Mouse (Mus musculus): Measurements from ENCODE around the gene Rpl22. TPM values are rescaled to one million over a fixed set of nuclear protein-coding genes. Genes with fewer than 3 reads are reported as not detected.
A peak's percentile ranks its signal among the peaks of the same experiment; 100 is the strongest.

Gene Rpl22
- polyA plus RNA-seq, 1 experiment from 2014 or later: 161 TPM

- Histone ChIP-seq H3K36me3 (ENCODE audit: control insufficient read depth, insufficient read depth) (peaks cover 7% of the 10 kb centered on the region; the same call in 1 of the 2 replicates), H3K4me2 (ENCODE audit: low read depth, low read length) (no peak overlapping the region), H3K9ac (ENCODE audit: low read depth, low read length) (no peak overlapping the region), H3K27ac (ENCODE audit: low read length) (no peak overlapping the region), H3K4me1 (ENCODE audit: control insufficient read depth, low read depth, low read length) (no peaks in the 10 kb centered on the region), H3K9me3 (replicated peaks; ENCODE audit: control insufficient read depth, low read length) (no peaks in the 10 kb centered on the region), H3K4me3 (ENCODE audit: low read depth, low read length) (no peak overlapping the region), H3K27me3 (ENCODE audit: control insufficient read depth, insufficient read depth, low read depth, low read length) (no peaks in the 10 kb centered on the region)
- 77% methylated on average over 6 of the region's 6 CpGs for WGBS (ENCODE audit: insufficient replicate concordance)
- no peak for ATAC-seq (ENCODE audit: low read depth)
These were observed 20.9 kb upstream of the Rpl22 start for GRCm38 (mm10) chr4:152304685-152305084.

GRCm38 (mm10) chr4:152305991-152306390 lies 19.6 kb upstream of the Rpl22 start:
- Histone ChIP-seq H3K9me3 (replicated peaks; ENCODE audit: control insufficient read depth, low read length) (no peaks in the 10 kb centered on the region), H3K4me1 (ENCODE audit: control insufficient read depth, low read depth, low read length) (no peaks in the 10 kb centered on the region), H3K4me3 (ENCODE audit: low read depth, low read length) (no peak overlapping the region), H3K27ac (ENCODE audit: low read length) (no peak overlapping the region), H3K4me2 (ENCODE audit: low read depth, low read length) (no peak overlapping the region), H3K9ac (ENCODE audit: low read depth, low read length) (no peak overlapping the region), H3K27me3 (ENCODE audit: control insufficient read depth, insufficient read depth, low read depth, low read length) (peaks cover under 1% of the 10 kb centered on the region), H3K36me3 (ENCODE audit: control insufficient read depth, insufficient read depth) (peaks cover 5% of the 10 kb centered on the region; the same call in 1 of the 2 replicates)
- 56% methylated on average over 6 of the region's 6 CpGs for WGBS (ENCODE audit: insufficient replicate concordance)
- no peak for ATAC-seq (ENCODE audit: low read depth)

GRCm38 (mm10) chr4:152307542-152307941 lies 18.0 kb upstream of the Rpl22 start:
- H3K9me3 ChIP-seq (replicated peaks; ENCODE audit: control insufficient read depth, low read length): no peaks in the 10 kb centered on the region
- no peak overlapping the region for H3K4me2 ChIP-seq (ENCODE audit: low read depth, low read length)
- peaks cover 16% of the 10 kb centered on the region for H3K27me3 ChIP-seq (ENCODE audit: control insufficient read depth, insufficient read depth, low read depth, low read length)
- H3K4me1 ChIP-seq (ENCODE audit: control insufficient read depth, low read depth, low read length): no peaks in the 10 kb centered on the region; the same call in 1 of the 2 replicates
- no peak overlapping the region for H3K27ac ChIP-seq (ENCODE audit: low read length)
- H3K4me3 ChIP-seq (ENCODE audit: low read depth, low read length): no peak overlapping the region
- peaks cover 5% of the 10 kb centered on the region; the same call in 1 of the 2 replicates for H3K36me3 ChIP-seq (ENCODE audit: control insufficient read depth, insufficient read depth)
- whole genome bisulfite sequencing (ENCODE audit: insufficient replicate concordance): 85% methylated on average over 9 of the region's 9 CpGs
- ATAC-seq (ENCODE audit: low read depth): no peak
- H3K9ac ChIP-seq (ENCODE audit: low read depth, low read length): no peak overlapping the region

- H3K9ac ChIP-seq (ENCODE audit: low read depth, low read length): no peak overlapping the region
- peaks cover 3% of the 10 kb centered on the region; the same call in 1 of the 2 replicates for H3K4me1 ChIP-seq (ENCODE audit: control insufficient read depth, low read depth, low read length)
- ATAC-seq (ENCODE audit: low read depth): no peak
- peaks cover 62% of the 10 kb centered on the region for H3K27me3 ChIP-seq (ENCODE audit: control insufficient read depth, insufficient read depth, low read depth, low read length)
- no peak overlapping the region for H3K27ac ChIP-seq (ENCODE audit: low read length)
- no peak overlapping the region for H3K4me2 ChIP-seq (ENCODE audit: low read depth, low read length)
- WGBS (ENCODE audit: insufficient replicate concordance): 6% methylated on average over 14 of the region's 14 CpGs
- no peaks in the 10 kb centered on the region for H3K9me3 ChIP-seq (replicated peaks; ENCODE audit: control insufficient read depth, low read length)
- no peak overlapping the region for H3K4me3 ChIP-seq (ENCODE audit: low read depth, low read length)
- no peaks in the 10 kb centered on the region for H3K36me3 ChIP-seq (ENCODE audit: control insufficient read depth, insufficient read depth)
These were observed 13.4 kb upstream of the Rpl22 start for GRCm38 (mm10) chr4:152312186-152312585.

- WGBS (ENCODE audit: insufficient replicate concordance): under 1% methylated on average over 29 of the region's 29 CpGs
- H3K4me3 ChIP-seq (ENCODE audit: low read depth, low read length): peak overlapping the region; percentile 19
- H3K27ac ChIP-seq (ENCODE audit: low read length): no peak overlapping the region
- H3K4me1 ChIP-seq (ENCODE audit: control insufficient read depth, low read depth, low read length): peaks cover 3% of the 10 kb centered on the region; the same call in 1 of the 2 replicates
- H3K4me2 ChIP-seq (ENCODE audit: low read depth, low read length): peak overlapping the region; percentile 39
- H3K36me3 ChIP-seq (ENCODE audit: control insufficient read depth, insufficient read depth): no peaks in the 10 kb centered on the region
- no peak overlapping the region for H3K9ac ChIP-seq (ENCODE audit: low read depth, low read length)
- H3K27me3 ChIP-seq (ENCODE audit: control insufficient read depth, insufficient read depth, low read depth, low read length): peaks cover 71% of the 10 kb centered on the region
- H3K9me3 ChIP-seq (replicated peaks; ENCODE audit: control insufficient read depth, low read length): no peaks in the 10 kb centered on the region
- no peak for ATAC-seq (ENCODE audit: low read depth)
These were observed 12.3 kb upstream of the Rpl22 start for GRCm38 (mm10) chr4:152313211-152313632.

GRCm38 (mm10) chr4:152313934-152314333 lies 11.6 kb upstream of the Rpl22 start:
- no peak overlapping the region for H3K4me2 ChIP-seq (ENCODE audit: low read depth, low read length)
- ATAC-seq (ENCODE audit: low read depth): no peak

DNA sequence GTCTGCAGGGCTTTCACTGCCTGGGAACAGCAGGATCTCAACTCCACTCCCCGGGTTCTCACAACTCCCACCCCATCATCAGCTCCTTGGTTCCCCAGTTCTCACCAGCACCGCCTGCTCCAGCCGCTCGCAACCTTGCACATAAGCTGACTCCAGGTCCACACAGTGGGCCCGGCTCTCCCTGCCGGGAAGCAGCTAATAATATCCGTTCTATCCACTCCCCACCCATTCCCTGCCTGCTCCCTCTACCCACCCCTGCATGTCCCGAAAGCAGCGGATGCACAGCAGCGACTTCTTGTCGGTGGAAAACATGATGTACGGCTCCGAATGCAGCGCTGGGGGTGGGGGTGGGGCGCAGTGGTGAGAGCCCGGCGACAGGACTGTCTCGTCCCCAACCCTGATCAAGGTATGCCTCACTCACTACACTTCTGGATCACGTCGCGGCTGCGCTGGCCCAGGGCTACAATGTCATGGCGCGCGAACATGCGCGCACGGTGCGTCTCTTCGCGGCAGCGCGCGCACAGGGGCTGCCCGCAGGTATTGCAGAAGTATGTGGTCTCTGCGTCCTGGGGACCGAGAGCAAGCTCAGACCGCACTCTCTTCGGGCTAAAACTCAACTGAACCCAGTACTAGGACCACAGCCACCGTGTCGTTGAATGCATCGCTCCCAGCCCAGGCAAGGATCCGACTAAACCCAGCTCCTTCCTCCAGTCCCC lies 9.9 kb upstream of the Rpl22 start:
- 2% methylated on average over 43 of the region's 43 CpGs for WGBS (ENCODE audit: insufficient replicate concordance)
- Histone ChIP-seq H3K27me3 (ENCODE audit: control insufficient read depth, insufficient read depth, low read depth, low read length) (peaks cover 78% of the 10 kb centered on the region), H3K9me3 (replicated peaks; ENCODE audit: control insufficient read depth, low read length) (no peaks in the 10 kb centered on the region), H3K4me3 (ENCODE audit: low read depth, low read length) (no peak overlapping the region), H3K4me2 (ENCODE audit: low read depth, low read length) (peak overlapping the region; percentile 24; the same call in 1 of the 2 replicates), H3K4me1 (ENCODE audit: control insufficient read depth, low read depth, low read length) (peaks cover 7% of the 10 kb centered on the region), H3K27ac (ENCODE audit: low read length) (no peak overlapping the region), H3K36me3 (ENCODE audit: control insufficient read depth, insufficient read depth) (no peaks in the 10 kb centered on the region), H3K9ac (ENCODE audit: low read depth, low read length) (no peak overlapping the region)
- no peak for ATAC-seq (ENCODE audit: low read depth)

More at GRCm38 (mm10) chr4:152313934-152314333, 11.6 kb upstream of the Rpl22 start:
- no peak overlapping the region for H3K4me3 ChIP-seq (ENCODE audit: low read depth, low read length)
- peaks cover 77% of the 10 kb centered on the region for H3K27me3 ChIP-seq (ENCODE audit: control insufficient read depth, insufficient read depth, low read depth, low read length)
- no peak overlapping the region for H3K9ac ChIP-seq (ENCODE audit: low read depth, low read length)
- peaks cover 6% of the 10 kb centered on the region for H3K4me1 ChIP-seq (ENCODE audit: control insufficient read depth, low read depth, low read length)
- H3K36me3 ChIP-seq (ENCODE audit: control insufficient read depth, insufficient read depth): no peaks in the 10 kb centered on the region
- no peak overlapping the region for H3K27ac ChIP-seq (ENCODE audit: low read length)
- H3K9me3 ChIP-seq (replicated peaks; ENCODE audit: control insufficient read depth, low read length): no peaks in the 10 kb centered on the region

DNA sequence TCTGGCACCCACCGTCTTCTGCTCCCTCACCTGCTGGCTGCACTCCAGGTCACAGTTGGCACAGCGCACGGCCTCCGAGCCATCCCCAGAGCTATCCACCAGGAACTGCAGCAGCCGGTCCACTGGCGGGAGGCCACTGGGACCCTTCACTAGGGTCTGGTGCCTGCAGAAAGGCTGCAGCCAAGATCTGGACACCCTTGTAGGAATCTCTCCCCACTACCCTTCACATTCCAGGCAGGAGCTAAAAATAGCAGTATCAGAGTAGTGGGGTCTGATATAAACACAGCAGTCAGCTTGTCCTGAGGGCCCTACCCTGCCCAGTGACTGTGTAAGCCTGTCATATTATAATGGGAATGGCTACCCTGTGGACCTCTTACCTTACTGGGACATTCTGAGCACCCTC lies 7.9 kb upstream of the Rpl22 start:
- Histone ChIP-seq H3K4me3 (ENCODE audit: low read depth, low read length) (no peak overlapping the region), H3K4me2 (ENCODE audit: low read depth, low read length) (no peak overlapping the region), H3K9ac (ENCODE audit: low read depth, low read length) (no peak overlapping the region), H3K4me1 (ENCODE audit: control insufficient read depth, low read depth, low read length) (peaks cover 7% of the 10 kb centered on the region), H3K27me3 (ENCODE audit: control insufficient read depth, insufficient read depth, low read depth, low read length) (peaks cover 61% of the 10 kb centered on the region), H3K36me3 (ENCODE audit: control insufficient read depth, insufficient read depth) (no peaks in the 10 kb centered on the region), H3K27ac (ENCODE audit: low read length) (no peak overlapping the region), H3K9me3 (replicated peaks; ENCODE audit: control insufficient read depth, low read length) (no peaks in the 10 kb centered on the region)
- ATAC-seq (ENCODE audit: low read depth): no peak
- WGBS (ENCODE audit: insufficient replicate concordance): 67% methylated on average over 6 of the region's 6 CpGs

- no peak within 1 kb of the TSS for H3K27ac ChIP-seq (ENCODE audit: low read length)
- peak within 1 kb of the TSS; percentile 47 for H3K4me2 ChIP-seq (ENCODE audit: low read depth, low read length)
- ATAC-seq (ENCODE audit: low read depth): no peak
- H3K9me3 ChIP-seq (replicated peaks; ENCODE audit: control insufficient read depth, low read length): no peaks in the 10 kb centered on the region
- peaks cover 4% of the 10 kb centered on the region for H3K4me1 ChIP-seq (ENCODE audit: control insufficient read depth, low read depth, low read length)
- WGBS (ENCODE audit: insufficient replicate concordance): 5% methylated on average over 26 of the region's 26 CpGs
- H3K9ac ChIP-seq (ENCODE audit: low read depth, low read length): no peak within 1 kb of the TSS
- H3K27me3 ChIP-seq (ENCODE audit: control insufficient read depth, insufficient read depth, low read depth, low read length): peaks cover 50% of the 10 kb centered on the region
- H3K36me3 ChIP-seq (ENCODE audit: control insufficient read depth, insufficient read depth): no peaks in the 10 kb centered on the region
- H3K4me3 ChIP-seq (ENCODE audit: low read depth, low read length): no peak within 1 kb of the TSS; the same call in 1 of the 2 replicates
These were observed 6.9 kb upstream of the Rpl22 start, which contains the start of gene Rnf207 for GRCm38 (mm10) chr4:152318517-152319234. Rnf207 (minus strand) TSS chr4:152318993.
